Mouse (Mus musculus) E14TG2a.4 (cell line): ENCODE data around the gene Setdb1.

ENCODE experiments used
- CTCF ChIP-seq: conservative IDR thresholded peaks from 2 replicates; pipeline ENCODE4 v1.5.1; 2014; ENCODE audit warnings: low read length
- NANOG ChIP-seq: IDR thresholded peaks from 2 replicates; pipeline ENCODE4 v1.6.1; 2014; ENCODE audit warnings: borderline replicate concordance, low read length, mixed read lengths

GRCm38 (mm10) chr3:95292899-95293298, 64.1 kb downstream of the Setdb1 start:
- TF ChIP-seq CTCF (no peak), NANOG (no peak)
